Mouse (Mus musculus) limb, embryonic 14.5 days (tissue): ENCODE data around the gene Zfp318. TPM values are rescaled to one million over a fixed set of nuclear protein-coding genes. Genes with fewer than 3 reads are reported as not detected.
A peak's percentile ranks its signal among the peaks of the same experiment; 100 is the strongest.

Experiments
- ATAC-seq: fragments of 200-750 bp; cut with Nextera tagmentation; 2 replicates; pipeline ENCODE4 v1.8.0; 2017; ENCODE audit warnings: low read depth, moderate number of reproducible peaks, moderate TSS enrichment; ENCODE audit not compliant: low FRiP score
- DNase-seq: peaks from one replicate; pipeline ENCODE4 v3.0.0-alpha.2; 2015; ENCODE audit warnings: low spot score
- H3K27ac ChIP-seq: fragments of 300-500 bp; sonication (generic); replicated peaks from 2 replicates; pipeline ENCODE4 v1.5.1; 2014; ENCODE audit warnings: low read depth, mild to moderate bottlenecking, low read length, moderate library complexity, mixed read lengths
- H3K27me3 ChIP-seq: fragments of 300-500 bp; sonication (generic); 2 replicates; pipeline ENCODE4 v1.6.1; 2014; ENCODE audit warnings: low read length, mixed read lengths; ENCODE audit not compliant: control insufficient read depth, insufficient read depth
- H3K36me3 ChIP-seq: fragments of 300-500 bp; sonication (generic); 2 replicates; pipeline ENCODE4 v1.6.1; 2014; ENCODE audit warnings: mild to moderate bottlenecking, low read length, moderate library complexity, mixed read lengths; ENCODE audit not compliant: control insufficient read depth, insufficient read depth
- H3K4me1 ChIP-seq: fragments of 300-500 bp; sonication (generic); 2 replicates; pipeline ENCODE4 v1.6.1; 2014; ENCODE audit warnings: antibody characterized with exemption, low read length, mixed read lengths; ENCODE audit not compliant: control insufficient read depth, insufficient read depth
- H3K4me2 ChIP-seq: fragments of 300-500 bp; sonication (generic); replicated peaks from 2 replicates; pipeline ENCODE4 v1.6.1; 2014; ENCODE audit warnings: low read depth, mild to moderate bottlenecking, low read length, moderate library complexity; ENCODE audit not compliant: severe bottlenecking
- H3K4me3 ChIP-seq: fragments of 300-500 bp; sonication (generic); replicated peaks from 2 replicates; pipeline ENCODE4 v1.5.1; 2014; ENCODE audit warnings: low read length
- H3K9ac ChIP-seq: fragments of 300-500 bp; sonication (generic); 2 replicates; pipeline ENCODE4 v1.6.1; 2014; ENCODE audit warnings: mild to moderate bottlenecking, low read depth, low read length, moderate library complexity; ENCODE audit not compliant: severe bottlenecking
- H3K9me3 ChIP-seq: fragments of 300-500 bp; sonication (generic); 2 replicates; pipeline ENCODE4 v1.6.1; 2016; ENCODE audit warnings: low read length; ENCODE audit not compliant: control insufficient read depth
- POLR2A ChIP-seq: fragments of 200-500 bp; IDR thresholded peaks from 2 replicates; pipeline ENCODE4 v1.8.0; 2012; ENCODE audit warnings: inconsistent platforms, mild to moderate bottlenecking, moderate library complexity, borderline replicate concordance; ENCODE audit not compliant: insufficient read depth, insufficient read length; ENCODE audit errors: extremely low read depth
- WGBS: fragments of 180-500 bp; shearing (Covaris S2); extraction: QIAGEN DNeasy Blood & Tissue Kit; methylation state at CpG from one replicate; pipeline ENCODE4 v1.1.7; 2014; 5-methylcytosine and 5-hydroxymethylcytosine counted together
- polyA plus RNA-seq, 2 experiments: library from polyadenylated mRNA; depleted of rRNA in 1 of 2; stranded (reverse) in 1 of 2; unstranded in 1 of 2; fragments of >200 nt; fragmentation: Nextera tagmentation in 1 of 2; extraction: Ambion mirVana in 1 of 2; gene quantifications; 2 replicates each; pipeline versions ENCODE4 v1.2.1 to v1.2.3; 2012 to 2014

The Zfp318 gene
- polyA plus RNA-seq, 2 experiments: 18.4 to 23.0 TPM

- peaks cover 39% of the 10 kb centered on the region for H3K27me3 ChIP-seq
- WGBS: 34% methylated on average over 5 of the region's 5 CpGs
Observed at GRCm38 (mm10) chr17:46452683-46453082, 69.2 kb downstream of the Zfp318 start.

GRCm38 (mm10) chr17:46453302-46453948 is 69.9 kb downstream of the Zfp318 start:
- H3K4me2 ChIP-seq: peak overlapping the region; percentile 80; the same call in 1 of the 2 replicates
- 8% methylated on average over 13 of the region's 13 CpGs for WGBS
- H3K36me3 ChIP-seq: no peaks in the 10 kb centered on the region
- DNase-seq (no peak), ATAC-seq (no peak)
- H3K27ac ChIP-seq: no peak overlapping the region
- no peak for TF ChIP-seq POLR2A
- no peak overlapping the region for H3K9ac ChIP-seq
- H3K4me3 ChIP-seq: no peak overlapping the region
- H3K9me3 ChIP-seq: no peaks in the 10 kb centered on the region
- peaks cover 47% of the 10 kb centered on the region for H3K27me3 ChIP-seq
- peaks cover 8% of the 10 kb centered on the region for H3K4me1 ChIP-seq

More at GRCm38 (mm10) chr17:46452683-46453082, 69.2 kb downstream of the Zfp318 start:
- H3K9ac ChIP-seq: no peak overlapping the region
- no peak overlapping the region for H3K27ac ChIP-seq
- ATAC-seq: no peak
- TF ChIP-seq POLR2A: no peak
- no peaks in the 10 kb centered on the region for H3K36me3 ChIP-seq
- DNase-seq: no peak
- H3K9me3 ChIP-seq: no peaks in the 10 kb centered on the region
- peaks cover 8% of the 10 kb centered on the region for H3K4me1 ChIP-seq
- H3K4me3 ChIP-seq: no peak overlapping the region
- H3K4me2 ChIP-seq: no peak overlapping the region

DNA sequence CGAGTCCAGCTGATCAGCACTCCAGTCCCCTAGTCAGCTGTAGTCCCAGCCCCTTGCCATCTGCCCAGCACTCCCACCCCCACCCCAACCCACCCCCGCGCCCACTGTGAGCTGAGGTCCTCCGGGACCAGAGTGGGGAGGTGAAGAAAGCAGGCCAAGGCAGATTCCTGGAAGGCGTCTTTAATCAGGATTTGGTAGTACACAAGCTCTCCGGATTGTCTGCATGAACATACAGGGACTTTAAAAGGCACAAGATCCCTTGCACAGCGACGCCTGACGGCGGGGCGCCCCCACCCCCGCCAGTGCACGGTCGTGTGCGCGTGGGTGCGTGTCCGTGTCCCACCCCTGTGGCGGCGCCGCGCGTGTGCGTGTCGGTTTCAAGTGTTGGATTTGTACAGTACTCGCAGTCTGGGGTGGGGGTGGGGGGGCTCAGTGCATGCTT is 70.5 kb downstream of the Zfp318 start:
- H3K27ac ChIP-seq: no peak overlapping the region
- H3K4me2 ChIP-seq: peak overlapping the region; percentile 80
- DNase-seq (no peak), ATAC-seq (peak; percentile 35; the same call in 1 of the 2 replicates)
- peak overlapping the region; percentile 39 for H3K4me3 ChIP-seq
- H3K9ac ChIP-seq: no peak overlapping the region
- peaks cover 52% of the 10 kb centered on the region for H3K27me3 ChIP-seq
- WGBS: 1% methylated on average over 26 of the region's 26 CpGs
- peaks cover 8% of the 10 kb centered on the region for H3K4me1 ChIP-seq
- no peak for TF ChIP-seq POLR2A
- H3K9me3 ChIP-seq: no peaks in the 10 kb centered on the region
- H3K36me3 ChIP-seq: no peaks in the 10 kb centered on the region

GRCm38 (mm10) chr17:46454539-46454938 is 71.0 kb downstream of the Zfp318 start:
- no peak for DNase-seq
- peak overlapping the region; percentile 41; the same call in 1 of the 2 replicates for H3K9ac ChIP-seq
- no peaks in the 10 kb centered on the region for H3K9me3 ChIP-seq

GRCm38 (mm10) chr17:46455110-46455691 is 71.7 kb downstream of the Zfp318 start:
- no peaks in the 10 kb centered on the region for H3K36me3 ChIP-seq
- peak overlapping the region; percentile 41 for H3K9ac ChIP-seq
- peak overlapping the region; percentile 39 for H3K4me3 ChIP-seq
- peak; percentile 54 for ATAC-seq
- 1% methylated on average over 33 of the region's 33 CpGs for WGBS
- H3K27ac ChIP-seq: no peak overlapping the region
- H3K27me3 ChIP-seq: peaks cover 65% of the 10 kb centered on the region
- H3K9me3 ChIP-seq: no peaks in the 10 kb centered on the region
- TF ChIP-seq POLR2A: no peak
- peak overlapping the region; percentile 80 for H3K4me2 ChIP-seq
- H3K4me1 ChIP-seq: peaks cover 8% of the 10 kb centered on the region
- no peak for DNase-seq

More at GRCm38 (mm10) chr17:46454539-46454938, 71.0 kb downstream of the Zfp318 start:
- Histone ChIP-seq H3K27me3 (peaks cover 58% of the 10 kb centered on the region), H3K27ac (no peak overlapping the region), H3K4me2 (peak overlapping the region; percentile 80), H3K4me3 (peak overlapping the region; percentile 39), H3K36me3 (no peaks in the 10 kb centered on the region), H3K4me1 (peaks cover 8% of the 10 kb centered on the region)
- TF ChIP-seq POLR2A: no peak
- no peak for ATAC-seq
- WGBS: 4% methylated on average over 9 of the region's 9 CpGs
